Mouse (Mus musculus) ES-CJ7 (cell line): ENCODE measurements at regions not wholly inside any gene's neighbourhood (a gene's known extent, or its start where the extent isn't known, plus 50 kb on each side); places are given as distances from the start of the nearest gene placed in this dataset.
A peak's percentile ranks its signal among the peaks of the same experiment; 100 is the strongest.
"Not testable (repeated sequence)": the region's sequence is repeated elsewhere in the genome, so short reads cannot be mapped to it uniquely, and the experiment has no call there.

Experiments used
- DNase-seq: peaks from one replicate; pipeline ENCODE4 v3.0.0; 2011; ENCODE audit warnings: low read depth, low spot score

GRCm38 (mm10) chr8:118209301-118209700 lies 74.2 kb upstream of the Cdh13 start:
- DNase-seq: not testable (repeated sequence)

DNA sequence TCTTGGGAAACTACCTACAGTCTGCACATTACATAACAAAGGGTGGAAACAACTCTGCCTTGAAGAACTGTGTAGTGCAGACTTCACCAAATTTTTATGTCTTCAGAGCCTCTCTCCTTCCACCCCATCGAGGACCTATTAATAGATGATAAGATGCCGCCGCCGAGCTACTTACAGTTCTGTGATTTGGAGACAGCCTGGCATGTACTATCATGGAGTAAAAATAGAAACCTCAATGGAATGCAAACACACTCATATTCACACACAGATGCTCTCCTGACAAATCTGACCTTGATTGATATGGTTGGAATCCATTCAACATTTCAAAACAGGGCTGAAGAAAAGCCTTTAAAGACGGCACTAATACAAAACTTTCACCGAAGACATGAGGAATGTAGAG lies 92.7 kb upstream of the Cdh13 start:
- no peak for DNase-seq

DNA sequence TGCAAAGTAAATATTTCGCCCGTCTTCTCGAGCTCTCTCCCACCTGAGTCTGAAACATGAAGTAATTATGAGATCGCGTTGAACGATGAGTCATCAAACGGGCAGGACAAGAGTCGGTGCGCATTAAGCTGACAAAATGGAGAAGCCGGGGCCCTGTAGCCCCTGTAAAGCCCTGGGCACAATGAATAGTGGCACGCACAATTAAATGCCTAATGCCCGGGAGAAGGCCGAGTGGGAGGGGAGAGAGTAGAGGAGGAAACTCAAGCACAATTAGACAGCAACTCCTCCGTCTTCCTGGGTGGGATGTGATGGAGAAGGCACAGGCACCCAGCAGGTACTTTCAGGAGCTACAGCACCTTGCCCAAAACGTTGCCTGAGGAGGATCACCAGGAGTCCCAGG lies 94.3 kb upstream of the Cdh13 start:
- no peak for DNase-seq

- no peak for DNase-seq
Measured at GRCm38 (mm10) chr8:118169001-118169413, 114.5 kb upstream of the Cdh13 start.

DNA sequence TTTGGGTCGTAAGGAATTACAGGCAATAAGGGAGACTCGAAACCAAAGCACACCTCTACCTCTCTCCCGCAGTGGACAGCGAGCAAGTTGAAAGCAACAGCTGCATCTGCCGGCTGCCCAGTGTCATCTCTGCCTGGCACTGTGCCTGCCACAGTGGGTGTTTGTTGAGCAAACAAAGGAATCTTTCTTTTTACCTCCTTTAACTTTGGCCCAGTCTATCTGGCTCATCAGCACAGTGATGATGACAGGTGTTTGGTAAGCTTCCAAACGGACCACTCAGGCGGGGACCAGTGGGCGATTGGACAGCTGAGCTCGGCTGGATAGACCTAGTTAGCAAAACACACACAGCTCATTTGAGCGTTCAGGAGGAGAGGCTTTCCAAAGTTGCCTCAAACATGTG lies 121.4 kb upstream of the Cdh13 start:
- DNase-seq: no peak

DNA sequence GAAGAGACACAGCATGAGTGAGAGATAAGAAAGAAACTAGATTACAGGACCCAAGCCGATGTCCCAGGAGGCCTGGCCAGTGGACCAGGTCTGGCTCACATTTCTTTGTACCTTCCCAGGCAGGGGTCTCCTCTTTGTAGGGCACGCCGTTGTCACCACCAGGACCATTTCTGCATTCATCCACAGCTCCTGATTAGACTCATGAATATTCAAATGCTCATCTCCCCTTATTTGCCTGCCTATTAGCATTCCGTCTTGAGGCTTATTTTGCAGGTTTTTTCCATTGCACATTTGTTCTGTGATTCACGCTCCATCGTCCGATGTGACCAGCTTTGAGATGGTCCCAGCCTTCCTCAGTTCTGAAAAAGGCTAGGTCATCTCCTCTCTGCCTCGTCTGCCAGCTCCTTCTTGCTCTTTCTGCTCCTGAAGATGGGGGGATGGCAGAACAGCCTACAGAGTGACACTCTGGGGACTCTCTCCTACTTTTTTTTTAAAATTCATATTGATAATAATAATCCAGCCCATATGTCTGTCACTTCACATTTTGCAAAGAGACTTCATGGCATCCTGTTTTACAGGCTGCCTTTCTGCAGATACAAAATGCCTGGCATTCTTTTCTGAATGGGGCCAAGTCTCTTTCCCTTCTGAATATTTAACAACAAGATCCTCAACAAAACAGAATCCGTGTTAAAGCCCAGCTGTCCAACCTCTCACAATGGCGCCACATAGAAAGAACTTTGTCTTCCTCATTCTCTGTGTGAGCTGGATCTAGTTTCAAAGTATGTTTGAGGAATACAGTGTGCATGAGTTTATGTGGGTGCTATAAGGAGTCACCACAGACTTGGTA lies 136.0 kb upstream of the Cdh13 start:
- DNase-seq: no peak

DNA sequence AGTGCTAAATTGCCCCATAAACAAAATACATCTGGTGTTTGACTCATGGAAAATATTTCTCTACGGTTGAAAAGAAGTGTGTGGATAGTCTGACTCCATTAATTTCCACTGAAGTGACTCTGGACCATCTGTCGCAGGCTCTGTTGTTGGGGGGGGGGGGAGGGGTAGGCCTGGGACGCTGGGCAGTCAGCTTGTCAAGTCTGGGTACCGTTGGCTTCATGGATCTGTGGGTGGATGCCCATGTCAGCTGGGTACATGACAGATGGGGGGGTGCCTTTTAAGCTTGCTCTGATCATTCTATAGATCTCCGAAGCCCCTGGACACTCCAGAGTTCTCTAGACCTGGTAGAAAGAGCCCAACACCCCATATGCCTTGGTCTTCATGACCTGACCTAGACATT lies 139.0 kb upstream of the Cdh13 start:
- DNase-seq: no peak

GRCm38 (mm10) chr8:118142311-118142710 lies 141.2 kb upstream of the Cdh13 start:
- no peak for DNase-seq

DNA sequence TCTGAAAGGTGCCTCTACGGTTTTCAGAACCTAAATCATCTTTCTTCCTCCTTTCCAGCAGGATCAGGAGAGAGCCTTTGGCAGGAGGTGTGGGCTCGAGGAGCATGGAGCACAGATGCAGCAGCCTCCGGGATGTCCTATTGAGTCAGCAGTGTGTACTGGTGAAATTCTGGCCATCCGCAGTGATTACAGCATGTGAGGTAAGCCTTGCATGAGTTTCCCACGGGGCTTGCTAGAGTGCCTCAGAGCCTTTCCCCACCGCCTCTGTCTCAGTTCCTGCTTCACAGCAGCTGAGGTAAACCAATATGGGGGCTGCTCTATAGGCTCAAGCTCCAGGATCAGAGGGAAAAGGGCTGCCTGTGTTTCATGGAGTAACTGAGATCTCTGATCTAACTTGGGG lies 143.6 kb upstream of the Cdh13 start:
- DNase-seq: no peak

- DNase-seq: no peak
Measured at GRCm38 (mm10) chr8:118137846-118138245, 145.7 kb upstream of the Cdh13 start.

GRCm38 (mm10) chr8:118124993-118125392 lies 158.5 kb upstream of the Cdh13 start:
- no peak for DNase-seq

GRCm38 (mm10) chr8:118114253-118114652 lies 169.3 kb upstream of the Cdh13 start:
- no peak for DNase-seq

GRCm38 (mm10) chr8:118104464-118105050 lies 179.0 kb upstream of the Cdh13 start:
- no peak for DNase-seq

GRCm38 (mm10) chr8:118101346-118101745 lies 182.2 kb upstream of the Cdh13 start:
- no peak for DNase-seq

GRCm38 (mm10) chr8:118062736-118063135 lies 220.8 kb upstream of the Cdh13 start:
- peak; percentile 92 for DNase-seq

DNA sequence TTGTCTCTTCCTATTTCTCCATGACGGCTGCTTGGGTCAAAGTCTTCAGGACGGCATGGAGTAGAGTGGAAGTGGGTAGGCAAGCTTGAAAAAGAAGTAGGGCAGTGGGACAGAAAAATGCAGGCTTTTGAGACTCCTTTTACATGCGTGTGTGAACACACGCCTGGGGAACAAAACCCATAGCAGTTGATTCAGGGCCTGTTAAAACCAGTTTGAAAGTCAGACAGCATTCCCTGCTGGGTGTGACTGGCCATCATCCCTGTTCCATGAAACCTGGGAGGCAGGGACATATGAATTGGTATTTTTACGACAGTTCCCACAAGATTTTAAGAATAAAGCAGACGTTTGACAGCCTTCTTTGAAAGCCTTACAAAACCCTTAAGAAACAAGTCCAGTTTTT lies 226.8 kb upstream of the Cdh13 start:
- no peak for DNase-seq

DNA sequence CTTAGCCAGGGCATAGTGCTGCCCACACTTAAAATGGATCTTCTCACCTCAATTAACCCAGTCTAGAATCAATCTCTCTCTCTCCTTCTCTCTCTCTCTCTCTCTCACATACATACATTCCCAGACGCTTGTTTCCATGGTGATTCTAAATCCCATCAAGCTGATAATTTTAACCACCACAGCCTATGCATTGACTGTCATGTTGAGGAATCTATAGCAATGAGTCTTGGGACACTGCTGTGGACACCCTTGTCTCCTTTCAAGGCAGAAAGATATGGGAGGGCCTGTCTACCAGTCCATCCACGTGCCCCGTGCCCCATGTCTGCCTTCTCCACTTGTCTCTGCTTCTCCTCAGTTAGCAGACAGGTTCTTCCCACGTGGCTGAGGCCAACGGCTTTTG lies 228.0 kb upstream of the Cdh13 start:
- DNase-seq: no peak

GRCm38 (mm10) chr8:118050386-118050785 lies 233.1 kb upstream of the Cdh13 start:
- no peak for DNase-seq

GRCm38 (mm10) chr8:118042253-118042860 lies 240.6 kb upstream of the Mphosph6 start:
- no peak for DNase-seq

DNA sequence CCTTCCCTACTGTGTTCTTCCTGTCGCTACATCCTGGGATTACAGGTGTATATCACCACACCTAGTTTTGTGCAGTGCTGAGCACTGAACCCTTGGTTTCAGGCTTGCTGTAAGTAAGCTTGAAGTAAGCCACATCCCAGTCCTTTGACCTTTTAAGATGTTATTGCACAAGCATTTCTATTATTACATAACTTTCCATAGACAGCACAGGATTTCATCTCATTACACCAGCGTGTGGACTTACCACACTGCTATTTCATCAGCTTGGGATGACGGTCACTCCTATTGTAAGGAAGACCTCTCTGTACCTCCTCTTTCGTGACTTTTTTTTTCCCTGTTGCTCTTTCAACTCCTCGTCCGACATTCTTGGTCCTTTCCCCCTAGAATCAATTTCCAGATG lies 239.5 kb upstream of the Mphosph6 start:
- no peak for DNase-seq

- DNase-seq: no peak
Measured at GRCm38 (mm10) chr8:118037801-118038200, 236.1 kb upstream of the Mphosph6 start.

- DNase-seq: no peak
Measured at GRCm38 (mm10) chr8:118034051-118034450, 232.3 kb upstream of the Mphosph6 start.

- DNase-seq: no peak
Measured at GRCm38 (mm10) chr8:118031406-118031805, 229.7 kb upstream of the Mphosph6 start.
